Comparison of ENCODE assay signal across 27 mouse cellular contexts in the genomic region with DNA sequence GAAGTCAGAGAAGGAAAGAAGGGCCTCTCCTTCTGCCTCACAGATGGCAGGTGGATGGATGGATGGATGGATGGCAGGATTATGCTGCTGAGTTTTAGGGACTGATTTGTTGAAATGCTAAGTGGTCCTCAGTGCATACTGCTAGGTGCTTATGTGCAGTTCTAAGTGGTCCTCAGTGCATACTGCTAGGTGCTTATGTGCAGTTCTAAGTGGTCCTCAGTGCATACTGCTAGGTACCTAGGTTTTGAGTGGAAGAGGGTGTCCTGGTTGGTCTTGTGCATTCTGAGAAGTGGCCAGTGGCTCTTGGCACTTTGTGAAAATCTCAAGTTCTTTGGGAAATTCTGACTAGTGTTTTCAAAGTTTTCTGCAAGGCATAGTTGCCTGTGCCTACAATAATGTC.
"Had no signal": no experiment of that assay in that cellular context is flagged by ENCODE, and none has a peak within 500 bp of the region (broad histone marks: within the 10 kb centered on the region; RNA-seq: fewer than 3 reads in every experiment).

No protein-coding gene starts in this region.

- H3K4me2 ChIP-seq: forebrain, embryonic 15.5 days; heart, embryonic 11.5 days; heart, embryonic 13.5 days; heart, embryonic 15.5 days; hindbrain, embryonic 12.5 days; hindbrain, embryonic 14.5 days; intestine, embryonic 15.5 days; limb, embryonic 12.5 days had no signal

- H3K9me3 ChIP-seq: forebrain, embryonic 15.5 days; heart, embryonic 13.5 days; heart, embryonic 15.5 days; hindbrain, embryonic 10.5 days; hindbrain, embryonic 12.5 days; intestine, embryonic 15.5 days; limb, embryonic 10.5 days; limb, embryonic 12.5 days had no signal

- ATAC-seq: forebrain, embryonic 15.5 days; forebrain, postnatal 0 days; hindbrain, embryonic 16.5 days; inflammation-experienced regulatory T-cells, adult 6 months; intestine, embryonic 15.5 days; intestine, postnatal 0 days had no signal

- H3K4me1 ChIP-seq: heart, embryonic 15.5 days; hindbrain, embryonic 12.5 days; intestine, embryonic 15.5 days; limb, embryonic 10.5 days; limb, embryonic 12.5 days had no signal

- H3K27ac ChIP-seq: forebrain, embryonic 15.5 days; heart, adult 2 months; heart, embryonic 13.5 days; heart, embryonic 15.5 days; hindbrain, embryonic 10.5 days; hindbrain, embryonic 12.5 days; hindbrain, embryonic 14.5 days; intestine, embryonic 15.5 days; limb, embryonic 10.5 days; limb, embryonic 12.5 days had no signal

- H3K36me3 ChIP-seq: forebrain, embryonic 15.5 days; intestine, embryonic 15.5 days had no signal

- H3K4me3 ChIP-seq: forebrain, embryonic 15.5 days; heart, adult 2 months; heart, embryonic 13.5 days; heart, embryonic 15.5 days; hindbrain, embryonic 10.5 days; hindbrain, embryonic 12.5 days; intestine, embryonic 15.5 days; limb, embryonic 10.5 days; limb, embryonic 12.5 days had no signal

- H3K27me3 ChIP-seq: forebrain, embryonic 15.5 days; heart, embryonic 13.5 days; heart, embryonic 15.5 days; hindbrain, embryonic 12.5 days; intestine, embryonic 15.5 days; limb, embryonic 12.5 days had no signal

- H3K9ac ChIP-seq: forebrain, embryonic 15.5 days; forebrain, postnatal 0 days; heart, embryonic 13.5 days; heart, embryonic 15.5 days; hindbrain, embryonic 12.5 days; hindbrain, embryonic 14.5 days; intestine, embryonic 15.5 days; limb, embryonic 12.5 days had no signal

- DNase-seq: forebrain, postnatal 0 days; gastrocnemius, postnatal 14 days; gastrocnemius, postnatal 36 days; heart, adult 11 months; heart, adult 2 months; heart, postnatal 14 days; heart, postnatal 4 days; kidney, adult 18-20 months; kidney, adult 8-10 months; kidney, postnatal 10 days; kidney, postnatal 25 days; kidney, postnatal 4 days; layer of hippocampus, adult 9-11 months; layer of hippocampus, postnatal 36 days had no signal
